Mouse (Mus musculus) lung, embryonic 15.5 days (tissue): ENCODE results near the gene Bag5. TPM values are rescaled to one million over a fixed set of nuclear protein-coding genes. Genes with fewer than 3 reads are reported as not detected.
A peak's percentile ranks its signal among the peaks of the same experiment; 100 is the strongest.
"Not testable (repeated sequence)": the region's sequence is repeated elsewhere in the genome, so short reads cannot be mapped to it uniquely, and the experiment has no call there.

Experiments
- ATAC-seq: fragments of 200-750 bp; cut with Nextera tagmentation; 2 replicates; pipeline ENCODE4 v1.8.0; 2017; ENCODE audit warnings: moderate number of reproducible peaks, borderline replicate concordance; ENCODE audit not compliant: low FRiP score, low TSS enrichment; ENCODE audit errors: extremely low read depth
- H3K27ac ChIP-seq: fragments of 300-500 bp; sonication (generic); 2 replicates; pipeline ENCODE4 v1.5.1; 2015; ENCODE audit warnings: moderate library complexity, mild to moderate bottlenecking, inconsistent platforms
- H3K27me3 ChIP-seq: fragments of 300-500 bp; sonication (generic); 2 replicates; pipeline ENCODE4 v1.6.1; 2015; ENCODE audit warnings: inconsistent platforms
- H3K36me3 ChIP-seq: fragments of 300-500 bp; sonication (generic); 2 replicates; pipeline ENCODE4 v1.6.1; 2015; ENCODE audit warnings: inconsistent platforms
- H3K4me1 ChIP-seq: fragments of 300-500 bp; sonication (generic); 2 replicates; pipeline ENCODE4 v1.6.1; 2015; ENCODE audit warnings: inconsistent platforms
- H3K4me2 ChIP-seq: fragments of 300-500 bp; sonication (generic); 2 replicates; pipeline ENCODE4 v1.6.1; 2015; ENCODE audit warnings: inconsistent platforms, mild to moderate bottlenecking, moderate library complexity
- H3K4me3 ChIP-seq: fragments of 300-500 bp; sonication (generic); 2 replicates; pipeline ENCODE4 v1.5.1; 2015; ENCODE audit warnings: mild to moderate bottlenecking, inconsistent platforms
- H3K9ac ChIP-seq: fragments of 300-500 bp; sonication (generic); 2 replicates; pipeline ENCODE4 v1.6.1; 2015; ENCODE audit warnings: inconsistent platforms
- H3K9me3 ChIP-seq: fragments of 300-500 bp; sonication (generic); 2 replicates; pipeline ENCODE4 v1.6.1; 2016; ENCODE audit warnings: inconsistent platforms
- WGBS: fragments of 180-500 bp; shearing (Covaris S2); methylation state at CpG from one replicate; pipeline ENCODE4 v1.1.7; 2015; 5-methylcytosine and 5-hydroxymethylcytosine counted together
- polyA plus RNA-seq: library from polyadenylated mRNA; unstranded; fragments of >200 nt; fragmentation: Nextera tagmentation; extraction: Ambion mirVana; gene quantifications from 2 replicates; pipeline ENCODE4 v1.2.1, GENCODE M21; 2015

The Bag5 gene
- polyA plus RNA-seq, 1 experiment from 2014 or later = 52.2 TPM

GRCm38 (mm10) chr12:111670371-111670971 lies 42.6 kb downstream of the Bag5 start:
- no peaks in the 10 kb centered on the region for H3K36me3 ChIP-seq
- WGBS = 11% methylated on average over 29 of the region's 29 CpGs
- peak overlapping the region; percentile 33 for H3K9ac ChIP-seq
- H3K4me3 ChIP-seq = peak overlapping the region; percentile 53
- peaks cover 48% of the 10 kb centered on the region for H3K27me3 ChIP-seq
- H3K4me2 ChIP-seq = peak overlapping the region; percentile 98
- peaks cover 52% of the 10 kb centered on the region for H3K4me1 ChIP-seq
- ATAC-seq = no peak
- H3K27ac ChIP-seq = no peak overlapping the region
- no peaks in the 10 kb centered on the region for H3K9me3 ChIP-seq

- no peak overlapping the region; the same call in 1 of the 2 replicates for H3K9ac ChIP-seq
- H3K4me1 ChIP-seq = peaks cover 57% of the 10 kb centered on the region
- no peak for ATAC-seq
- H3K4me3 ChIP-seq = peak overlapping the region; percentile 53
- no peaks in the 10 kb centered on the region for H3K36me3 ChIP-seq
- H3K4me2 ChIP-seq = peak overlapping the region; percentile 98
- 57% methylated on average over 8 of the region's 8 CpGs for WGBS
- H3K27ac ChIP-seq = no peak overlapping the region
- H3K27me3 ChIP-seq = peaks cover 48% of the 10 kb centered on the region
- H3K9me3 ChIP-seq = no peaks in the 10 kb centered on the region
Measured at GRCm38 (mm10) chr12:111669961-111670360, 43.1 kb downstream of the Bag5 start.

GRCm38 (mm10) chr12:111669000-111669788 lies 43.9 kb downstream of the Bag5 start:
- no peaks in the 10 kb centered on the region for H3K36me3 ChIP-seq
- 0 out of 2 replicates have a peak overlapping the region, but pooled peaks have one; percentile 25 for H3K9ac ChIP-seq
- no peak overlapping the region for H3K4me3 ChIP-seq
- H3K4me2 ChIP-seq = peak overlapping the region; percentile 98
- peaks cover 64% of the 10 kb centered on the region for H3K4me1 ChIP-seq
- ATAC-seq = no peak
- H3K27me3 ChIP-seq = peaks cover 47% of the 10 kb centered on the region
- H3K9me3 ChIP-seq = no peaks in the 10 kb centered on the region
- 61% methylated on average over 23 of the region's 23 CpGs for WGBS
- peak overlapping the region; percentile 86 for H3K27ac ChIP-seq

- Histone ChIP-seq H3K9ac (peak overlapping the region; percentile 25; the same call in 1 of the 2 replicates), H3K4me1 (peaks cover 66% of the 10 kb centered on the region), H3K27ac (peak overlapping the region; percentile 86), H3K4me2 (peak overlapping the region; percentile 98), H3K4me3 (no peak overlapping the region), H3K36me3 (no peaks in the 10 kb centered on the region), H3K27me3 (peaks cover 40% of the 10 kb centered on the region), H3K9me3 (no peaks in the 10 kb centered on the region)
- WGBS = 3% methylated on average over 8 of the region's 8 CpGs
- ATAC-seq = peak; percentile 32
Measured at GRCm38 (mm10) chr12:111668457-111668912, 44.6 kb downstream of the Bag5 start.

GRCm38 (mm10) chr12:111667421-111667820 lies 45.6 kb downstream of the Bag5 start:
- H3K27ac ChIP-seq = no peak overlapping the region
- H3K4me2 ChIP-seq = no peak overlapping the region
- H3K4me3 ChIP-seq = no peak overlapping the region
- WGBS = 89% methylated on average over 5 of the region's 5 CpGs
- no peak for ATAC-seq
- no peak overlapping the region for H3K9ac ChIP-seq
- no peaks in the 10 kb centered on the region; the same call in 1 of the 2 replicates for H3K36me3 ChIP-seq
- peaks cover 29% of the 10 kb centered on the region for H3K27me3 ChIP-seq
- H3K4me1 ChIP-seq = peaks cover 68% of the 10 kb centered on the region
- no peaks in the 10 kb centered on the region for H3K9me3 ChIP-seq

- Histone ChIP-seq H3K9ac (no peak overlapping the region), H3K27ac (no peak overlapping the region), H3K4me3 (no peak overlapping the region), H3K9me3 (no peaks in the 10 kb centered on the region), H3K27me3 (peaks cover 19% of the 10 kb centered on the region), H3K4me1 (peaks cover 58% of the 10 kb centered on the region), H3K4me2 (no peak overlapping the region), H3K36me3 (peaks cover 4% of the 10 kb centered on the region)
- WGBS = 76% methylated on average over 13 of the region's 13 CpGs
- no peak for ATAC-seq
Measured at GRCm38 (mm10) chr12:111666380-111666779, 46.7 kb downstream of the Bag5 start.

- no peak overlapping the region for H3K4me3 ChIP-seq
- H3K9ac ChIP-seq = no peak overlapping the region
- no peak overlapping the region for H3K4me2 ChIP-seq
- peaks cover 47% of the 10 kb centered on the region for H3K4me1 ChIP-seq
- 74% methylated on average over 13 of the region's 13 CpGs for WGBS
- peaks cover 9% of the 10 kb centered on the region for H3K27me3 ChIP-seq
- peaks cover 7% of the 10 kb centered on the region for H3K36me3 ChIP-seq
- no peak for ATAC-seq
- H3K27ac ChIP-seq = peak overlapping the region; percentile 96
- no peaks in the 10 kb centered on the region for H3K9me3 ChIP-seq
Measured at GRCm38 (mm10) chr12:111665041-111665880, 47.8 kb downstream of the Bag5 start.

GRCm38 (mm10) chr12:111664144-111664634 lies 48.9 kb downstream of the Bag5 start:
- H3K9me3 ChIP-seq = no peaks in the 10 kb centered on the region
- H3K36me3 ChIP-seq = peaks cover 7% of the 10 kb centered on the region
- peak overlapping the region; percentile 96 for H3K27ac ChIP-seq
- ATAC-seq = peak; percentile 84
- 7% methylated on average over 6 of the region's 6 CpGs for WGBS
- H3K27me3 ChIP-seq = 0 out of 2 replicates have a peak, but pooled peaks cover under 1% of the 10 kb centered on the region
- H3K4me2 ChIP-seq = peak overlapping the region; percentile 41
- no peak overlapping the region for H3K9ac ChIP-seq
- peaks cover 37% of the 10 kb centered on the region for H3K4me1 ChIP-seq
- H3K4me3 ChIP-seq = no peak overlapping the region

GRCm38 (mm10) chr12:111663228-111664143 lies 49.6 kb downstream of the Bag5 start:
- peak overlapping the region; percentile 96 for H3K27ac ChIP-seq
- peaks cover 30% of the 10 kb centered on the region for H3K4me1 ChIP-seq
- no peak overlapping the region for H3K9ac ChIP-seq
- ATAC-seq = no peak; the same call in 1 of the 2 replicates
- no peak overlapping the region for H3K4me3 ChIP-seq
- 30% methylated on average over 17 of the region's 17 CpGs for WGBS
- peak overlapping the region; percentile 41 for H3K4me2 ChIP-seq
- H3K36me3 ChIP-seq = peaks cover 7% of the 10 kb centered on the region
- H3K9me3 ChIP-seq = no peaks in the 10 kb centered on the region
- no peaks in the 10 kb centered on the region for H3K27me3 ChIP-seq

GRCm38 (mm10) chr12:111661554-111661953 lies 51.5 kb downstream of the Bag5 start:
- 95% methylated on average over 11 of the region's 11 CpGs for WGBS
- Histone ChIP-seq H3K36me3 (peaks cover 13% of the 10 kb centered on the region), H3K4me1 (peaks cover 29% of the 10 kb centered on the region)
- H3K4me2 ChIP-seq, H3K27me3 ChIP-seq, H3K9me3 ChIP-seq, ATAC-seq, H3K4me3 ChIP-seq, H3K27ac ChIP-seq, H3K9ac ChIP-seq: not testable (repeated sequence)
